Mouse (Mus musculus): ENCODE measurements around the gene Ecm1. TPM values are rescaled to one million over a fixed set of nuclear protein-coding genes. Genes with fewer than 3 reads are reported as not detected.
A peak's percentile ranks its signal among the peaks of the same experiment; 100 is the strongest.

The Ecm1 gene
- polyA plus RNA-seq, 1 experiment from 2014 or later, result 35.8 TPM

- WGBS, result 38% methylated on average over 9 of the region's 9 CpGs
- H3K9ac ChIP-seq (replicated peaks; ENCODE audit: low read depth, low read length), result no peak overlapping the region
- ATAC-seq (ENCODE audit: insufficient number of reproducible peaks, insufficient read depth, low FRiP score, low read depth), result no peak
- H3K36me3 ChIP-seq (ENCODE audit: control insufficient read depth, insufficient read depth, low read length), result no peaks in the 10 kb centered on the region
- no peak overlapping the region for H3K27ac ChIP-seq (ENCODE audit: low read length)
- no peak overlapping the region for H3K4me3 ChIP-seq (ENCODE audit: low read depth, low read length)
- no peaks in the 10 kb centered on the region for H3K4me1 ChIP-seq (ENCODE audit: control insufficient read depth, insufficient read depth, low read length)
- H3K27me3 ChIP-seq (ENCODE audit: control insufficient read depth, insufficient read depth, low read length), result no peaks in the 10 kb centered on the region
- H3K9me3 ChIP-seq (ENCODE audit: control insufficient read depth, low read depth, low read length), result no peaks in the 10 kb centered on the region
- no peak overlapping the region for H3K4me2 ChIP-seq (replicated peaks; ENCODE audit: low read depth, low read length)
These were observed 19.3 kb upstream of the Ecm1 start for GRCm38 (mm10) chr3:95758467-95759218.

GRCm38 (mm10) chr3:95756808-95757207 lies 17.4 kb upstream of the Ecm1 start:
- Histone ChIP-seq H3K9me3 (ENCODE audit: control insufficient read depth, low read depth, low read length) (no peaks in the 10 kb centered on the region), H3K27me3 (ENCODE audit: control insufficient read depth, insufficient read depth, low read length) (no peaks in the 10 kb centered on the region), H3K4me3 (ENCODE audit: low read depth, low read length) (no peak overlapping the region), H3K27ac (ENCODE audit: low read length) (no peak overlapping the region), H3K9ac (replicated peaks; ENCODE audit: low read depth, low read length) (no peak overlapping the region), H3K4me2 (replicated peaks; ENCODE audit: low read depth, low read length) (no peak overlapping the region), H3K36me3 (ENCODE audit: control insufficient read depth, insufficient read depth, low read length) (peaks cover 3% of the 10 kb centered on the region; the same call in 1 of the 2 replicates), H3K4me1 (ENCODE audit: control insufficient read depth, insufficient read depth, low read length) (no peaks in the 10 kb centered on the region)
- 90% methylated on average over 2 of the region's 2 CpGs for WGBS
- ATAC-seq (ENCODE audit: insufficient number of reproducible peaks, insufficient read depth, low FRiP score, low read depth), result no peak

- ATAC-seq (ENCODE audit: insufficient number of reproducible peaks, insufficient read depth, low FRiP score, low read depth), result peak; percentile 99
- Histone ChIP-seq H3K4me1 (ENCODE audit: control insufficient read depth, insufficient read depth, low read length) (no peaks in the 10 kb centered on the region), H3K27ac (ENCODE audit: low read length) (peak overlapping the region; percentile 49; the same call in 1 of the 2 replicates), H3K9ac (replicated peaks; ENCODE audit: low read depth, low read length) (peak overlapping the region; percentile 71), H3K27me3 (ENCODE audit: control insufficient read depth, insufficient read depth, low read length) (no peaks in the 10 kb centered on the region), H3K9me3 (ENCODE audit: control insufficient read depth, low read depth, low read length) (no peaks in the 10 kb centered on the region), H3K36me3 (ENCODE audit: control insufficient read depth, insufficient read depth, low read length) (peaks cover 24% of the 10 kb centered on the region), H3K4me3 (ENCODE audit: low read depth, low read length) (peak overlapping the region; percentile 85), H3K4me2 (replicated peaks; ENCODE audit: low read depth, low read length) (peak overlapping the region; percentile 83)
- WGBS, result under 1% methylated on average over 30 of the region's 30 CpGs
These were observed 15.2 kb upstream of the Ecm1 start for GRCm38 (mm10) chr3:95754345-95755206.

- H3K36me3 ChIP-seq (ENCODE audit: control insufficient read depth, insufficient read depth, low read length), result peaks cover 38% of the 10 kb centered on the region
- no peaks in the 10 kb centered on the region for H3K4me1 ChIP-seq (ENCODE audit: control insufficient read depth, insufficient read depth, low read length)
- no peak overlapping the region for H3K4me3 ChIP-seq (ENCODE audit: low read depth, low read length)
- no peak overlapping the region for H3K27ac ChIP-seq (ENCODE audit: low read length)
- 84% methylated on average over 3 of the region's 3 CpGs for WGBS
- no peak for ATAC-seq (ENCODE audit: insufficient number of reproducible peaks, insufficient read depth, low FRiP score, low read depth)
- no peaks in the 10 kb centered on the region for H3K9me3 ChIP-seq (ENCODE audit: control insufficient read depth, low read depth, low read length)
- no peak overlapping the region for H3K4me2 ChIP-seq (replicated peaks; ENCODE audit: low read depth, low read length)
- H3K9ac ChIP-seq (replicated peaks; ENCODE audit: low read depth, low read length), result no peak overlapping the region
- H3K27me3 ChIP-seq (ENCODE audit: control insufficient read depth, insufficient read depth, low read length), result no peaks in the 10 kb centered on the region
These were observed 13.6 kb upstream of the Ecm1 start for GRCm38 (mm10) chr3:95752935-95753334.

- no peak overlapping the region for H3K9ac ChIP-seq (replicated peaks; ENCODE audit: low read depth, low read length)
- H3K4me1 ChIP-seq (ENCODE audit: control insufficient read depth, insufficient read depth, low read length), result 0 out of 2 replicates have a peak, but pooled peaks cover 10% of the 10 kb centered on the region
- H3K4me3 ChIP-seq (ENCODE audit: low read depth, low read length), result no peak overlapping the region
- peaks cover 28% of the 10 kb centered on the region for H3K36me3 ChIP-seq (ENCODE audit: control insufficient read depth, insufficient read depth, low read length)
- ATAC-seq (ENCODE audit: insufficient number of reproducible peaks, insufficient read depth, low FRiP score, low read depth), result no peak
- no peaks in the 10 kb centered on the region for H3K27me3 ChIP-seq (ENCODE audit: control insufficient read depth, insufficient read depth, low read length)
- no peak overlapping the region for H3K4me2 ChIP-seq (replicated peaks; ENCODE audit: low read depth, low read length)
- 39% methylated on average over 8 of the region's 8 CpGs for WGBS
- H3K27ac ChIP-seq (ENCODE audit: low read length), result peak overlapping the region; percentile 13; the same call in 1 of the 2 replicates
- no peaks in the 10 kb centered on the region for H3K9me3 ChIP-seq (ENCODE audit: control insufficient read depth, low read depth, low read length)
These were observed 1.0 kb upstream of the Ecm1 start for GRCm38 (mm10) chr3:95740406-95740805.

GRCm38 (mm10) chr3:95735071-95735670 lies 4.2 kb downstream of the Ecm1 start:
- no peak overlapping the region for H3K27ac ChIP-seq (ENCODE audit: low read length)
- 83% methylated on average over 12 of the region's 12 CpGs for WGBS

GRCm38 (mm10) chr3:95734092-95734702 lies 5.2 kb downstream of the Ecm1 start:
- ATAC-seq (ENCODE audit: insufficient number of reproducible peaks, insufficient read depth, low FRiP score, low read depth), result no peak
- Histone ChIP-seq H3K36me3 (ENCODE audit: control insufficient read depth, insufficient read depth, low read length) (0 out of 2 replicates have a peak, but pooled peaks cover 2% of the 10 kb centered on the region), H3K4me1 (ENCODE audit: control insufficient read depth, insufficient read depth, low read length) (0 out of 2 replicates have a peak, but pooled peaks cover 12% of the 10 kb centered on the region), H3K4me3 (ENCODE audit: low read depth, low read length) (no peak overlapping the region), H3K27ac (ENCODE audit: low read length) (no peak overlapping the region), H3K9ac (replicated peaks; ENCODE audit: low read depth, low read length) (no peak overlapping the region), H3K27me3 (ENCODE audit: control insufficient read depth, insufficient read depth, low read length) (no peaks in the 10 kb centered on the region), H3K4me2 (replicated peaks; ENCODE audit: low read depth, low read length) (no peak overlapping the region), H3K9me3 (ENCODE audit: control insufficient read depth, low read depth, low read length) (no peaks in the 10 kb centered on the region)
- 70% methylated on average over 13 of the region's 13 CpGs for WGBS

More at GRCm38 (mm10) chr3:95735071-95735670, 4.2 kb downstream of the Ecm1 start:
- no peak for ATAC-seq (ENCODE audit: insufficient number of reproducible peaks, insufficient read depth, low FRiP score, low read depth)
- Histone ChIP-seq H3K27me3 (ENCODE audit: control insufficient read depth, insufficient read depth, low read length) (no peaks in the 10 kb centered on the region), H3K36me3 (ENCODE audit: control insufficient read depth, insufficient read depth, low read length) (peaks cover 6% of the 10 kb centered on the region; the same call in 1 of the 2 replicates), H3K4me2 (replicated peaks; ENCODE audit: low read depth, low read length) (no peak overlapping the region), H3K9ac (replicated peaks; ENCODE audit: low read depth, low read length) (no peak overlapping the region), H3K4me3 (ENCODE audit: low read depth, low read length) (no peak overlapping the region), H3K9me3 (ENCODE audit: control insufficient read depth, low read depth, low read length) (no peaks in the 10 kb centered on the region), H3K4me1 (ENCODE audit: control insufficient read depth, insufficient read depth, low read length) (0 out of 2 replicates have a peak, but pooled peaks cover 18% of the 10 kb centered on the region)
